Mouse (Mus musculus) regulatory T cell (primary cell): ENCODE results near the gene Asf1b.
"Not testable (repeated sequence)": the region's sequence is repeated elsewhere in the genome, so short reads cannot be mapped to it uniquely, and the experiment has no call there.

Experiments used
- in situ Hi-C: fragments of 300-600 bp; cut with MboI, MseI; formaldehyde crosslinking; loops from one replicate; pipeline ENCODE4 v1.15.1; 2025; ENCODE audit warnings: high pct_unique_total_duplicates

Asf1b gene

GRCm38 (mm10) chr8:83995973-83996372, 40.7 kb downstream of the Asf1b start:
- in situ Hi-C loops: no loop called here

- in situ Hi-C loops: no loop called here
Measured at GRCm38 (mm10) chr8:83996567-83997505, 41.5 kb downstream of the Asf1b start.

GRCm38 (mm10) chr8:83997511-83998141, 42.3 kb downstream of the Asf1b start, which contains the start of gene Samd1:
Samd1 (plus strand) TSS chr8:83997672.
- in situ Hi-C loops: no loop called here

GRCm38 (mm10) chr8:83998231-83999056, 43.1 kb downstream of the Asf1b start:
- in situ Hi-C loops: no loop called here

DNA sequence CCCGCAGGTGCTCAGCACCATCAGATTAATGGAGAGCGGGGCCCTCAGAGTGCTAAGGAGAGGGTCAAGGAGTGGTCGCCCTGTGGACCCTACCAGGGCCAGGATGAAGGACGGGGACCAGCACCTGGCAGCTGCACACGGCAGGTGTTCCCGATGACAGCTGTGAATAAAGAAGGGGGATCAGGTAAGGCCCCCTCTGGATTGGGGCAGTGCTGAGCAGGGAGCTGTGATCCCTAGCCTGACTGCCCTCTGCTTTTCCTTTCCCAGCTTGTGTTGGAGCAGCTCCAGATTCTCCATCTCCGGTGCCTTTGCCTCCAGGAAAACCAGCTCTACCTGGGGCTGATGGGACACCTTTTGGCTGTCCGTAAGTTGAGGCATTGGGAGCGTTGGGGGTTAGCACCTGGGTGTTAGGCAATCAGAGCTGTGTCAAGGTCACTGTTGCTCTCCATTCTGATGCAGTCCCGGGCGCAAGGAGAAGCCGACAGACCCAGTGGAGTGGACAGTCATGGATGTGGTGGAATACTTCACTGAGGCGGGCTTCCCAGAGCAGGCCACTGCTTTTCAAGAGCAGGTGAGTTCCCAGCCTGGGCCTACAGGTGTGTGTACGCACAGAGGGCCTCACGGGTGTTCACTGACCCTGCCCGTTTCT, 43.9 kb downstream of the Asf1b start:
- in situ Hi-C loops: no loop called here

DNA sequence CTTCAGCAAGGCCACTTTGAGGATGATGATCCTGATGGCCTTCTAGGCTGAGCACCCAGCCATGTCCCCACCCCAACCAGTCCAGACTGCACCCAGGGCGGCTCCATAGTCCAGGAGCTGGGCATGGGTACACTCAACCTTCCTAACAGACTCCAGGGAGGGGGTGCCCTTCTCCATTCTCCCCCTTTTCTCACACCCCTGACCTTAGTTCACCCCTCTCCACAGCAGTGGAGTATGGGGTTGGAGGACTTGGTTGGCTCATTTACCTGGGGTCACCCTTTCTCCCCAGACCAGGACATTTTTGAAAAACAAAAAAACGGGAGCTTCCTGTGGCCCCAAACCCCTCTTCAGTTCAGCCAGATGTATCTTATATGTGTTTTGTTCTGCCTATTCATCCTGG, 44.5 kb downstream of the Asf1b start:
- in situ Hi-C loops: no loop called here

- in situ Hi-C loops: no loop called here
Measured at GRCm38 (mm10) chr8:84001281-84002000, 46.1 kb downstream of the Asf1b start, which contains the start of gene 1700067K01Rik. 1700067K01Rik (plus strand) TSS chr8:84001502.

DNA sequence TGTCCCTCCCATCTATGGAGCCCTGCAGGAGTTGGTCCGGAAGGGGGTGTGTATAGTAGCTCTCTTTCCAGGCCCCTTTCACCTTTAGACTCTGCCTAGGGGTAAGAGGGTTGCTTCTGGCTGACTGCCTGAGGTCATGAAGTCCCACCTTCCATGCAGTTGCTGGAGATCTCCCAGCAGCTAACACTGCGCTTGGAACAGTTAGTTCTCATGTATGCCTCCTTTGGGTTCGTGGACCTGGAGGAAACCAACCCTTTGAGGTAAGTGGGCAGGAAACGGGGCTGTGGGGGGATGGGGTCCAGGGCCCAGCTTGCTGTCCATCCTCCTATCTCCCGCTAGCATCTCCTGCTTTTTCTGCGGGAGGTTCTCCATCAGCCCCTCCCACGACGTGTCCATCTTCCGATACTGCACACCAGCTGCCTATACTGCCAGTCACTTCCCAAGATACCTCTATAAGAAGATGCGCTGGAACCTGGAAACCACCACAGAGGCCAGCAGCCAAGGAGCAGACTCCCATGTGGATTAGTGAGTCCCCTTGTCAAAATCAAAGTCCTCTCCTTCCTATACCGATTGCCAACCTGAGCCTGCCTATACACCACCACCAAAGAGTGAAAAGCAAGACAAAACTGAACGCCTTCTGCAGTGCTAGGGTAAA, 47.8 kb downstream of the Asf1b start:
- in situ Hi-C loops: no loop called here

GRCm38 (mm10) chr8:84003612-84004246, 48.4 kb downstream of the Asf1b start:
- in situ Hi-C loops: no loop called here

- in situ Hi-C loops: no loop called here
Measured at GRCm38 (mm10) chr8:84004533-84005201, 49.4 kb downstream of the Asf1b start.

DNA sequence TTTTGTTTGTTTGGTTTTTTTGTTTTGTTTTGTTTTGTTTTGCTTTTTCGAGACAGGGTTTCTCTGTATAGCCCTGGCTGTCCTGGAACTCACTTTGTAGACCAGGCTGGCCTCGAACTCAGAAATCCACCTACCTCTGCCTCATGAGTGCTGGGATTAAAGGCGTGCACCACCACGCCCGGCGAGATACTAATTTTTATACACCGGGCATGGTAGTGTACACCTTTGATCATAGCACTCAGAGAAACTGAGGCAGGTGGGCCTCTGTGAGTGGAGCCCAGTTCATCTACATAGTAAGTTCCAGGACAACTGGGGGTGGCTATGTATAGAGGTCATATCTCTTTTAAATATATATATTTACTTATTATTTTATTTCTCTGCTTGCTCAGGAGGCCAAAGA, 50.2 kb downstream of the Asf1b start:
- in situ Hi-C loops: not testable (repeated sequence)

DNA sequence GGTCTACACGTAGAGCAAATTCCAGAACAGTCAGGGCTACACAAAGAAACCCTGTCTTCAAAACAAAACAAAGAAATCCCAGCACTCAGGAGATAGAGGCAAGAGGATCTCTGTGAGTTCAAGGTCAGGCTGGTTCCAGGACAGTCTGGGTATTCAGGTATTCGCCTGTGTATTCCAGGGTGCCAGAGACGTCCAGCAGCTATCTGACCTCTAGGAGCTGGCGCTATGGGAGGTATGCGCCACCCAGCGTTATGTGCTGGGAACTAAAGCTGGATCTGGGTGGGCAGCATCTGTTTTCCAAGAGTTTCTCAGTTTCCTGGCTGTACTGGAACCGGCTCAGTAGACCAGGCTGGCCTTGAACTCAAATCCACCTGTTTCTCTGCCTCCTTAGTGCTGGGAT, 53.1 kb downstream of the Asf1b start:
- in situ Hi-C loops: no loop called here

- in situ Hi-C loops: no loop called here
Measured at GRCm38 (mm10) chr8:84009876-84010275, 54.6 kb downstream of the Asf1b start.

DNA sequence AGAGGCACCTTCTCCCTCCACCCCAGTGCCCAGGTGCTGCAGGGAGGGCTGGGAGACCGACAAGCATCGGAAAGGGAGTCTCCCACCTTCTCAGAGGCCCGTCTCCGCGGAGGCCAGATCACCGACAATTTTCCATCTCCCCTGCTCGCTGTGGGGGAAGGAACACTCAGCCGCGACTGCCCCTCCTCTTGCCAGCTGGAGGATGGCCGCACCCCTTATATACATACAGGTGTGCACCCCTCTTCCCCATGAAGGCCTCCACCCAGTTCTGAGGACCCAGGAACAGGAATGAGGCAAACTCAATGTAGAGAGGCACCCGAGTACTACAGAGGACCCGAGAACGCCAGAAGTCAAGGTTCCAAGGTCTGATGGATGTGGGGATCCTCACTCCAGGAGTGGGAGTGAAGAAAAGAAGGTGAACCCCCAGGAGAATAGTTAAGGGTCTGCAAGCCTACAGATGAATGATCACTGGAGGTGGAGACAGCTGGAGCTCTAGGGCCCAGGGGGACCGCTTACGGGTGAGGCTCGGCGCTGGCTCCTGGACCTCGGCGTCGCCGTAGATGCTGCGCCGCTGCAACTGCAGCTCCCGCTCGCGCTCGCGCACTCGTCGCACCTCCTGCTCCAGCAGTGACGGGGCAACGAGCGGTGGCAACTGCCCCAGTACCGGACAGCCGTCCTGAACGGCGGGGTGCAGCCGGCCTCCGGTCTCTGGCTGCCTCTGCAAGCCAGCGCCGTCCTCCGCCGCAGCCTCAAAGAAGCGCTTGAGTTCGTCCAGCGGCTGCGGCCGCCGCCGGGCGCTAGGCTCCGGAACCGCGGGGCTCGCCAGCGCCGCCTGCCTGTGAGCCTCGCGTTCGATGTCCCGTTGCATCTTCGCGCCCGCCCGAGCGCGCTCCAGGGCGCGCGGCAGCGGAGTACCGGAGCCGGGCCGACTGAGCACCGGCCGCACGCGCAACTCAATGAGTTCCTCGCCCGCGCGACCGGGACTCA, 55.6 kb downstream of the Asf1b start:
- in situ Hi-C loops: no loop called here

GRCm38 (mm10) chr8:84011705-84012498, 56.6 kb downstream of the Asf1b start, which contains the start of gene 2210011C24Rik:
2210011C24Rik (minus strand) TSS chr8:84012171.
- in situ Hi-C loops: no loop called here

- in situ Hi-C loops: no loop called here
Measured at GRCm38 (mm10) chr8:84012499-84013165, 57.3 kb downstream of the Asf1b start.
